Mouse (Mus musculus): Measurements from ENCODE around the gene Pdia4.

DNA sequence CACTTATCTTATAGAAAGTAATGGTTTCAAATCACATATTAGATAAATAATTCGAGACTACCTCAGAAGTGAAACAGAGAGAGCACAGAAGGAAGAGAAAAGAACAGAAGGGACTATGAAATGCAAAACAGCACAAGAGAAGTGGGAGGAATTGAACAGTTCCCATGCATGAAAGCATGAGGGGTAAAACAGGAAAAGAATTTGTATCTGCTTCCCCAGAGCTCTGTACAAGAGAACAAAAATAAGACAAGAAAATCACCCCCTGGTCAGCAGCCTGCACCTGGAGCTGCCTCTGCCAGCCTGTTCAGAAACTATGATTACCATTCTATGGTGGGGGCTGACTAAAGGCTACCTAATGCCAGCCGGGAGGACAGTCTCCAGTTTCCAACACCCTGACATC, 5.8 kb downstream of the Pdia4 start:
- no peak for TF ChIP-seq CTCF (conservative IDR thresholded peaks at IDR 0.05; ENCODE audit: insufficient read depth, insufficient read length, low read depth, low read length)
- no peak for TF ChIP-seq POLR2A (IDR thresholded peaks at IDR 0.05; ENCODE audit: low read depth, low read length)
